Mouse (Mus musculus): ENCODE measurements around the gene Capg. TPM values are rescaled to one million over a fixed set of nuclear protein-coding genes. Genes with fewer than 3 reads are reported as not detected.

Gene Capg
- polyA plus RNA-seq, 1 experiment from 2014 or later, result 120 TPM

DNA sequence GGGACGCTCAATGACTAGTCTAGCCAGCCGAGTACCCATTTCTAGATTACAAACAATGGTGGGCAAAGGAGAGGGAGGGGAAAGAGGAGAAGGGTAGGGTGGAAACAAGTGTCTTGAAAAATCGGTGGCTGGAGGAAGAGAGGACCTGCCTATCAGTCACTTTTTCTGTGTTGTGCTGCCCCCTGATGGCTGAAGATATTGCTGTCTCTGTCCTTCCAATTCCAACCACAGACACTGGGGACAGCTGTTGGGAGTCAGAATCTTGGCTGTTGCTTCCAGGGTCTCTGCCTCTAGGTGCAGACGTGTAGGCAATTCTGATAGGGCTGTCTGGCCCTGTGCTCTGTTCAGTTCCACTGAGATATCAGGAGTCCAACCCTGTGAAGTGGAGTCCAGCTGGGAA, 21.9 kb downstream of the Capg start:
- Histone ChIP-seq H3K4me2 (replicated peaks; ENCODE audit: low read depth) (no peak overlapping the region), H3K36me3 (ENCODE audit: control insufficient read depth, insufficient read depth, low read length) (peaks cover 6% of the 10 kb centered on the region; the same call in 1 of the 2 replicates), H3K9ac (ENCODE audit: low read length) (no peak overlapping the region), H3K27ac (replicated peaks) (no peak overlapping the region), H3K4me1 (replicated peaks; ENCODE audit: control insufficient read depth, insufficient read depth) (no peaks in the 10 kb centered on the region), H3K9me3 (ENCODE audit: control insufficient read depth, low read length) (no peaks in the 10 kb centered on the region), H3K27me3 (ENCODE audit: control insufficient read depth, insufficient read depth, low read length) (no peaks in the 10 kb centered on the region), H3K4me3 (ENCODE audit: low read depth, low read length) (no peak overlapping the region)
- 3% methylated on average over 4 of the region's 4 CpGs for WGBS
- TF ChIP-seq EP300 (optimal IDR thresholded peaks at IDR 0.05), result no peak
- TF ChIP-seq CTCF (IDR thresholded peaks at IDR 0.05; ENCODE audit: low read depth), result peak; percentile 94
- ATAC-seq (ENCODE audit: low FRiP score, low TSS enrichment) (peak; percentile 73), DNase-seq (ENCODE audit: low spot score) (peak; percentile 88)

DNA sequence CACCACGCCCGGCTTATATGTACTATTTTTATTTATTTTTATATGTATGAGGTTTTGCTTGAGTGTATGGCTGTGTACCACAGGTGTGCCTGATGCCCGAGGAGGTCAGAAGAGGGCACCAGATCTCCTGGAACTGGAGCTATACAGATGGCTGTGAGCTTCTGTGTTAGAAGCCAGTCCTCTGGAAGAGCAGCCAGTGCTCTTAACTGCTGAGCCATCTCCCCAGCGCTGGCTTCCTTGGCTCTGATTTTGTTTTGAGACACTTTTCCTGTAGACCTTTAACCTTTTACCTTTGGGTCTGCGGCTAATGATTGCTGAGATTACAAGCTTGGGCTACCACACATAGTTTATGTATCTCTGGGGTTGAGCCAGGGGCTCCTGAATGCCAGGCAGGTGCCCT, 23.3 kb downstream of the Capg start:
- Histone ChIP-seq H3K9ac (ENCODE audit: low read length) (no peak overlapping the region), H3K27me3 (ENCODE audit: control insufficient read depth, insufficient read depth, low read length) (no peaks in the 10 kb centered on the region), H3K4me1 (replicated peaks; ENCODE audit: control insufficient read depth, insufficient read depth) (no peaks in the 10 kb centered on the region), H3K36me3 (ENCODE audit: control insufficient read depth, insufficient read depth, low read length) (peaks cover 6% of the 10 kb centered on the region; the same call in 1 of the 2 replicates), H3K4me3 (ENCODE audit: low read depth, low read length) (no peak overlapping the region), H3K4me2 (replicated peaks; ENCODE audit: low read depth) (no peak overlapping the region), H3K27ac (replicated peaks) (no peak overlapping the region), H3K9me3 (ENCODE audit: control insufficient read depth, low read length) (no peaks in the 10 kb centered on the region)
- ATAC-seq (ENCODE audit: low FRiP score, low TSS enrichment) (no peak), DNase-seq (ENCODE audit: low spot score) (no peak)
- WGBS, result 77% methylated on average over 5 of the region's 5 CpGs
- no peak for TF ChIP-seq EP300 (optimal IDR thresholded peaks at IDR 0.05)
- TF ChIP-seq CTCF (IDR thresholded peaks at IDR 0.05; ENCODE audit: low read depth), result peak; percentile 33

GRCm38 (mm10) chr6:72568736-72569135, 24.5 kb downstream of the Capg start:
- Histone ChIP-seq H3K4me3 (ENCODE audit: low read depth, low read length) (no peak overlapping the region), H3K4me1 (replicated peaks; ENCODE audit: control insufficient read depth, insufficient read depth) (no peaks in the 10 kb centered on the region), H3K27me3 (ENCODE audit: control insufficient read depth, insufficient read depth, low read length) (no peaks in the 10 kb centered on the region), H3K27ac (replicated peaks) (no peak overlapping the region), H3K36me3 (ENCODE audit: control insufficient read depth, insufficient read depth, low read length) (peaks cover 4% of the 10 kb centered on the region; the same call in 1 of the 2 replicates), H3K9ac (ENCODE audit: low read length) (no peak overlapping the region), H3K4me2 (replicated peaks; ENCODE audit: low read depth) (no peak overlapping the region), H3K9me3 (ENCODE audit: control insufficient read depth, low read length) (no peaks in the 10 kb centered on the region)
- TF ChIP-seq EP300 (optimal IDR thresholded peaks at IDR 0.05) (no peak), CTCF (IDR thresholded peaks at IDR 0.05; ENCODE audit: low read depth) (no peak)
- DNase-seq (ENCODE audit: low spot score) (no peak), ATAC-seq (ENCODE audit: low FRiP score, low TSS enrichment) (no peak)
- WGBS, result 83% methylated on average over 10 of the region's 10 CpGs

GRCm38 (mm10) chr6:72570644-72571397, 26.6 kb downstream of the Capg start:
- H3K4me1 ChIP-seq (replicated peaks; ENCODE audit: control insufficient read depth, insufficient read depth), result no peaks in the 10 kb centered on the region
- ATAC-seq (ENCODE audit: low FRiP score, low TSS enrichment) (no peak), DNase-seq (ENCODE audit: low spot score) (no peak)
- TF ChIP-seq EP300 (optimal IDR thresholded peaks at IDR 0.05) (no peak), CTCF (IDR thresholded peaks at IDR 0.05; ENCODE audit: low read depth) (no peak)
- H3K9me3 ChIP-seq (ENCODE audit: control insufficient read depth, low read length), result no peaks in the 10 kb centered on the region
- H3K4me2 ChIP-seq (replicated peaks; ENCODE audit: low read depth), result no peak overlapping the region
- no peak overlapping the region for H3K4me3 ChIP-seq (ENCODE audit: low read depth, low read length)
- H3K36me3 ChIP-seq (ENCODE audit: control insufficient read depth, insufficient read depth, low read length), result peaks cover 6% of the 10 kb centered on the region; the same call in 1 of the 2 replicates
- no peak overlapping the region for H3K9ac ChIP-seq (ENCODE audit: low read length)
- H3K27me3 ChIP-seq (ENCODE audit: control insufficient read depth, insufficient read depth, low read length), result no peaks in the 10 kb centered on the region
- 85% methylated on average over 10 of the region's 10 CpGs for WGBS
- H3K27ac ChIP-seq (replicated peaks), result no peak overlapping the region

- ATAC-seq (ENCODE audit: low FRiP score, low TSS enrichment) (no peak), DNase-seq (ENCODE audit: low spot score) (no peak)
- WGBS, result 23% methylated on average over 3 of the region's 3 CpGs
- Histone ChIP-seq H3K4me3 (ENCODE audit: low read depth, low read length) (no peak overlapping the region), H3K9me3 (ENCODE audit: control insufficient read depth, low read length) (no peaks in the 10 kb centered on the region), H3K4me1 (replicated peaks; ENCODE audit: control insufficient read depth, insufficient read depth) (no peaks in the 10 kb centered on the region), H3K27me3 (ENCODE audit: control insufficient read depth, insufficient read depth, low read length) (no peaks in the 10 kb centered on the region), H3K36me3 (ENCODE audit: control insufficient read depth, insufficient read depth, low read length) (peaks cover 7% of the 10 kb centered on the region), H3K9ac (ENCODE audit: low read length) (no peak overlapping the region), H3K4me2 (replicated peaks; ENCODE audit: low read depth) (no peak overlapping the region), H3K27ac (replicated peaks) (no peak overlapping the region)
- TF ChIP-seq CTCF (IDR thresholded peaks at IDR 0.05; ENCODE audit: low read depth), result no peak
- TF ChIP-seq EP300 (optimal IDR thresholded peaks at IDR 0.05), result no peak
These were observed 27.6 kb downstream of the Capg start for GRCm38 (mm10) chr6:72571826-72572225.

DNA sequence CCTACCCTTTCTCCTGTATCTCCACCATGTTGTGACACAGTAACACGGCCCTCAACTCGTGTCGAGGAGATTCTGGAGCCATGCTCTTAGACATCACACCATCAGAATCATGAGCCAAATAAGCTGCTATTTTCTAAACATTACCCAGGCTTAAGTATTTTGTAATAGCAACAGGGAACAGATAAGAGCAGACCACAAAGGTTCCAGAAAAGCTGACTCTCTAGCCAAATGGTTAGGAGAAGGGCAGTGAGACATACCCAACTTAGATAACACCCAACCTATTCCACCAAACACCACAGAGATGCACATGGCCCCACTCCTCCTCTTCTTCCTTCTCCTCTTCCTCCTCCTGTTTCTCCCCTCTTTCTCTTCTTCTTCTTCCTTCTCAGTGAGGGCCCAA, 31.9 kb downstream of the Capg start:
- ATAC-seq (ENCODE audit: low FRiP score, low TSS enrichment), result no peak
- WGBS, result 83% methylated on average over 3 of the region's 3 CpGs
- H3K36me3 ChIP-seq (ENCODE audit: control insufficient read depth, insufficient read depth, low read length), result peaks cover 13% of the 10 kb centered on the region
- no peaks in the 10 kb centered on the region for H3K9me3 ChIP-seq (ENCODE audit: control insufficient read depth, low read length)
- H3K27me3 ChIP-seq (ENCODE audit: control insufficient read depth, insufficient read depth, low read length), result no peaks in the 10 kb centered on the region
- TF ChIP-seq EP300 (optimal IDR thresholded peaks at IDR 0.05), result no peak
- no peak for TF ChIP-seq CTCF (IDR thresholded peaks at IDR 0.05; ENCODE audit: low read depth)
- H3K27ac ChIP-seq (replicated peaks), result no peak overlapping the region
- no peak overlapping the region for H3K9ac ChIP-seq (ENCODE audit: low read length)
- H3K4me2 ChIP-seq (replicated peaks; ENCODE audit: low read depth), result no peak overlapping the region
- H3K4me3 ChIP-seq (ENCODE audit: low read depth, low read length), result no peak overlapping the region
- DNase-seq (ENCODE audit: low spot score), result no peak
- H3K4me1 ChIP-seq (replicated peaks; ENCODE audit: control insufficient read depth, insufficient read depth), result no peaks in the 10 kb centered on the region

Measured in stomach, postnatal 0 days (tissue).